Mouse (Mus musculus): ENCODE data around the gene Cmah.

Cmah gene

GRCm38 (mm10) chr13:24485964-24486363, 158.8 kb downstream of the Cmah start:
- no peak for DNase-seq

GRCm38 (mm10) chr13:24486403-24486802, 159.2 kb downstream of the Cmah start:
- no peak for DNase-seq

- DNase-seq, result no peak
These were observed 159.9 kb downstream of the Cmah start for GRCm38 (mm10) chr13:24487061-24487460.

DNA sequence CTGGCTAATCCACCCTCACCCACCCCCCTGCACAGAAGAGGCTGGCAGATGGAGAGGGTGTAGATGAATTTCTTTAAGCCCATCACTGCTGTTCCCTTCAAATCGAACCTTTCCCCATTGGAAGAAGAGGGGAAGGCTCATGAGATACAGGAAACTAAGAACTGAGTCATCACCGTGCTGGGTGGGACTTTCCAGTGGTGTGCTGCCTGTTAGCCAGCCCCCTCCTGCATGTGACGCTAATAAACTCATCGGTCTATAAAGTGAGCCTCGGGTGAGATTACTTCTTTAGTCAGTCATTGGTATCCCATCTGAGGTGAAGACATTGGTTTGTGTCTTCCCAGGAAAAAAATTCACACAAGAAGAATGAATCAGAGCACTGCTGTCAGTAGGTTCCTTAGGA, 160.3 kb downstream of the Cmah start:
- no peak for DNase-seq

- no peak for DNase-seq
These were observed 161.4 kb downstream of the Cmah start for GRCm38 (mm10) chr13:24488526-24489070.

- DNase-seq, result no peak
These were observed 162.3 kb downstream of the Cmah start for GRCm38 (mm10) chr13:24489515-24489914.

DNA sequence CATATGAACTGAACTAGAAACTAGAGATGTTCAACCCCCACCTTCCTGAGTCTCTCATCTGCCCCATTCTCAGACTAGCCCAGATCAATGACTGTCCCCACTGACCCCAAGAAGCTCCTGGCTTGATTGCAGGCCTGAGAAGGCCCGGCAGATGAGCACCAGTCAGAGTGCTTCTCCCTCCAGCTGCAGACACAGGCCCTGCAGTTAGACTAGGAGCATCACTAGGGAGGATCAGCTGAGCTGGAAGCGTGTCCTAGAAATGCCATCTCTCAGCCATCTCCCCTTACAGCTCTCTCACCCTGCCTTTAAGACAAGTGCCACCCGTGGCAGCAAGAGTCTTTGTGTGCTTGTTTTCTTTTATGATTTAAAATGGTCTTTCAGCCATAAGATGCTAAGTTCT, 162.8 kb downstream of the Cmah start:
- DNase-seq, result no peak

- no peak for DNase-seq
These were observed 163.9 kb downstream of the Cmah start for GRCm38 (mm10) chr13:24491101-24491500.

DNA sequence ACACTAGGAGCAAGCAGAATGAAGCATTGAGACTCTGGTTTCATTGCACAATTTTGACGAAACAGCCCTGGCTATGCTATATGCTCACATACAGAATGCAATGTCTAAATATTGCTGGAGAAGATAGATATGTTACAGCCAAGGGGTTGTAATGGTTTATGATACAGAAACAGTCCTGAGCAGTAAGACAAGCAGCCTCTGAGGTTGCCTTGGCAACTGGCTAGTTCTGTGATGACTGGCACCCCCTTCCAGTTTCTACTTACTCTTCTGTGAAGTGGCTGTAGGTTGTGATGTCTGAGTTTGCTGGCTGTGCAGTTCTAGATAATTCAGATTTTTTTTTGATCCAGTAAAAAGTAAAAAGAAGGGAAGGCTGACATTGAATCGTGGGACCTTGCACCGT, 166.6 kb downstream of the Cmah start:
- DNase-seq, result no peak

DNA sequence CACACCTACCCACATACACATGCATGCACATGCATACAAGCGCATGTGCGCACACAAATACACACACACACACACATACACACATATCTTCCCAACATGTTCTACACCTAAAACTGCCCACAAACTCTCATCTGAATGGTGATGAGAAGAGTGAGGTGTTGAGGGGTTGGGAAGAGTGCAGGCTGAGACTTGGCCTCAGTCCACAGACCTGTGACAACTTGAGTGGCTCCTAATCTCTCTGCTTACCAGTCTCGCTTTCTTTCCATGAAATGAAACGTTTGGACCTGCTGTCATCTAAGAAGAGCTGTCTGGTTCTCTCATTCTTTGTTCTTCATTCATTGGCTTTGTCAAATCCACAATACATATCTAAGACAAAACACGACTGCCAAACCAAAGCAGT, 169.1 kb downstream of the Cmah start:
- no peak for DNase-seq

GRCm38 (mm10) chr13:24497001-24497400, 169.8 kb downstream of the Cmah start:
- DNase-seq, result peak; percentile 48

- no peak for DNase-seq
These were observed 171.1 kb downstream of the Cmah start for GRCm38 (mm10) chr13:24498342-24498741.

DNA sequence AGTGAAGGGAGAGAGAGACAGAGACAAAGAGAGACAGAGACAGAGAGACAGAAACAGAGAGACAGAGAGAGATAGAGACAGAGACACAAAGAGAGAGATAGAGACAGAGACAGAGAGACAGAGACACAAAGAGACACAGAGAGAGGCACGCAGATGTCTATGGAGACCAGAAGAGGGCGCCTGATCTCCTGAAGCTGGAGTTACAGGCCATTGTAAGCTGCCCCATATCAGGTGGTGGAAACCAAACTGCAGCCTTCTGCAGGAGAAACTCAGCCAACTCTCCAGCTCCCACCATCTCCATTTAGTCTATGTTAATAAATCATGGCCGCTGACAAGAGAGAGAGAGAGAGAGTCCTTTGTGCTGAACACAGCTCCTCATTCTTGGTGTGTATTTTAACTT, 172.3 kb downstream of the Cmah start:
- peak; percentile 62 for DNase-seq

- DNase-seq, result peak; percentile 36
These were observed 174.1 kb downstream of the Cmah start for GRCm38 (mm10) chr13:24501179-24501905.

- DNase-seq, result no peak
These were observed 174.7 kb downstream of the Cmah start for GRCm38 (mm10) chr13:24501919-24502318.

DNA sequence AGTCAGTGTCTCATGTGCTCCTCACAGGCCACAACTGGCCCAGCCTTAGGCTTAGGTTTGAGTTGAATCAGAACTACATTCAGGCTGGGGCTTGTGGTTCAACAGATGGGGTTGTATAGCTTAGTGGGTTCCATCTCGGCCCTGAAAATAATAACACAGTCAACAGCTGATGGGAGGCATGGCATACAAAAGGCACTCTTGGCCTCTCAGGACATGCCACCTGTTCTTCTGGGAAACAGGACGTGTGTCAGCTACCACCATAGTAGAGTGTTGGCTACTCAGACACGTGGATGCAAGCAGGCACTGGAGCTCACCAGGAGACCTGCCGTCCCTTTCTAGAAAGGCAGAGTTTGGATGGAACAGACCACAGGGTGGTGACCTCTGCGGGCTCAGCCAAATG, 178.6 kb downstream of the Cmah start:
- DNase-seq, result no peak

- DNase-seq, result peak; percentile 56
These were observed 180.0 kb downstream of the Cmah start for GRCm38 (mm10) chr13:24507156-24507555.

DNA sequence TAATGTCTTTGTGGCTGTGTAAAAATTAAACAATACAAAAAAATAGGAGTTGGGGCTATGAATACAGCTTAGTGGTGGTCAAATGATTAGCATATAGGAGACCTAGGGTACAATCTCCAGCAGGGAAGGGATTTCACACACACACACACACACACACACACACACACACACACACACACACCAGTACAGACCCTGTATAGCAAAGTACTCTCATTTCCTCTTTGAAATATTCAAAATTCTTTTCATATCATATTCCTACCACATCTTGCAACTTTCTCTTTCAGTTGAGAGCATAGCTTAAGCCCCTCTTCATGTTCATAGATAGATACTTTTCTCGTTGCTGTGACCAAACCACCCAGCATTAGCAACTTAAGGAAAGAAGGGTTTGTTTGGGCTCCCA, 181.7 kb downstream of the Cmah start:
- no peak for DNase-seq

DNA sequence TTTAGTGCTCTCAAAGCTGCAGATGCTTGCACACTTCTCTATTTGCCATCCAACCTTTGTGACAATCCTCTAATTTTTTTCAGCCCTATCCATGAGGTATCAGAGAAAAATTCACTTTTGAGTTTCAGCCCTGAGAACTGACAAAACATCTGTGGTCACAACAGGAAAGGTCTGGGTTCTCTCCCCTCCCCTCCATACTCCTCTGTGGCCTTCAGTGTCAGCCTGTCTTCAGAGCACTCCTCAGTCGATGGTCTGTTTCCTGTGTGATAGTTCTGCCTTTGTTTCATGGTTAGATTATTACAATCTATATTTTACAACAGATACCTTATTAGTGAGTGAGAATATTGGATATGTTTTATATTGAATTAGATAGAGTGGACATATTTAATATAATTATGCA, 184.2 kb downstream of the Cmah start:
- no peak for DNase-seq

DNA sequence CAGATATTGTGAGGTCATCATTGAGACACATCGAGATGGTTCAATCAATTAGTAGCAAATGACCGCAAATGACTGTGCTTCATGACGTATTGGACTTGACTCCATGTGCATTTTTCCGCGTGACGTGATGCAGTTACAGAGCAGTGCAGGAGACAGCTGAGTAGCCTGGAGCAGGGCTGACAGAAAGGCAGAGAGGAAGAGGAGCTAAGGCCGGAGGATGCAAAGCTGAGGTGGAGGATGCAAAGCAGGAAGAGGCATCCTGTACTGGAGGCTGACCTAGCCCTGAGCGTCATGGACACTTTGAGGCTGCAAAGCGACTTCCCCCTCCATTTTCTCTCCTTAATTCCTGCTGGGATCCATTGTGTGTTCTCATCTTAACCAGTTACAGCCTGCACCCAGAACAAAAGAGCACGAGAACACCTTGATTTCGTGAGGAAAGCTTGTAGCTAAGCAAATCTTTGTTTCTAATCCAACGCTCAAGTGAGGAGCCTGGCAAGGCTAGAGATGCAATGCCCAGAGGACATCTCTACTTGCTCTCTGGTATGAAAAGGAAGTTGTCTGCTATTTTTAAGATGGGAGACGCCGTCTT, 184.8 kb downstream of the Cmah start:
- DNase-seq, result no peak

- DNase-seq, result no peak
These were observed 186.5 kb downstream of the Cmah start for GRCm38 (mm10) chr13:24513717-24514116.

DNA sequence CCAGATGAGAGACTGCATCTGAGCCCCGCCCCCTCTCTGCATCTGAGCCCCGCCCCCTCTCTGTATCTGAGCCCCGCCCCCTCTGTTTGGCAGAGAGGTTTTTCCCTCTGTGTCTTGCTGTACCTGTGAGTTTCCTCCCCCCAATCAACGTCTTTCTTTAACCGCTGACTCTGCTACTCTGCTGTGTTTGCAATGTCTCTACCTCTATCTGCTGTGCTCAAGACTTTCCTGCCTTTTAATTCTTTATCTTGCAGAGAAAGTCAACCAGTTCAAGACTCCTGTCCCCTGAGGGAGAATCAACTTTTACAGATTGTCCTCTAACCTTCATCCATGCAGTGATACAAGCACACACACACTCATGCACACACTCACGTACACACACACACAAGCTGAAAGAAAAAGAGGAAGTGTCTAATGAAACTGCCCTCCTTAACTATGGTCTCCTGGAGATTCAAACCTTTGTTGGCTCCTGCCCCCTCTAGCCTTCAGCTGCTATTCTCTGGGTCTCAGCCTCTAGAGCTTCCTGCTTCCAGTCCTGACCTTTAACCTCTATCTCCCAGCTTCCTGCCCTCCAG, 188.0 kb downstream of the Cmah start:
- no peak for DNase-seq

DNA sequence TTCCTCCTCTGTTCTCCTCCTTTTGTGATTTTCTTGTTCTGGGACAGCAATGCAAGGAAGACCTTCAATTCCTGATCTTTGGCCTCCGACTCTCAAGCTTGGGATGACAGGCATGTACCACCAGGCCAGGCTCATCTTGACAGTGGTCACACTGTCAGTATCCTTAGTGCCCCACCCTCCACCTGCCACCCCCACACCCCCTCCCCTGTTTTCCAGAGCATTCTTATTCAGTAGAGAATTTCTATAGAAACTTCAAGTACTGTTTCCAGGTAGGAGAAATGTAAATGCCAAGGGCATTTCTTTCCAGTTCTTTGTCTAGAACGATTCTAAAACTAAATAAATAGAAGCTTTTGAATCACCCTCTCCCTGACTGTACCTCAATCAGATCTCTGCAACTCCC, 190.6 kb downstream of the Cmah start:
- DNase-seq, result no peak

DNA sequence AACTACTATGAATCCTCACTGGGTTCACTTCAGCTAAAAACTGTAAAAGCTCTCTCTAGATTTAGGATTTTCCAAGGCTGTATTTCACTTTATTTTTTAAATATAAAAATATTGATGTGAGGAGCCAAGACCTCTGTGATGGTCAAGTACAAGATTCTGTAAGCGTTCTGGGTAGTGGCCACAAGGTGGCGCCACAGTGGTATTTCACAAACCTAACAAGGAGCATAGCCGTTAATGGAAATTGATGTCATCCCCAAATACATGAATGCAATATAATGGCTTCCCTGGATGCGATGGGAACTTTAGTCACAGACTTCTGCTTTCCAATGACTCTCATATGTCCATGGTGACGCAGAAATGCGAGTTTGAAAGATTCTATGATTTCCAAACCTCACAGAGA, 191.7 kb downstream of the Cmah start:
- DNase-seq, result peak; percentile 67

All from thymus, postnatal 14 days (tissue).